Mouse (Mus musculus): ENCODE data around the gene Snx12. TPM values are rescaled to one million over a fixed set of nuclear protein-coding genes. Genes with fewer than 3 reads are reported as not detected.
A peak's percentile ranks its signal among the peaks of the same experiment; 100 is the strongest.
"Not testable (repeated sequence)": the region's sequence is repeated elsewhere in the genome, so short reads cannot be mapped to it uniquely, and the experiment has no call there.

Snx12 gene
- polyA plus RNA-seq, 1 experiment from 2014 or later: 57.3 TPM

- 97% methylated on average over 2 of the region's 2 CpGs for WGBS
These were observed 93.8 kb downstream of the Snx12 start for GRCm38 (mm10) chrX:101128559-101128958.

GRCm38 (mm10) chrX:101126977-101127376, 95.4 kb downstream of the Snx12 start:
- H3K4me1 ChIP-seq: no peaks in the 10 kb centered on the region
- H3K27me3 ChIP-seq: no peaks in the 10 kb centered on the region
- H3K27ac ChIP-seq: no peak overlapping the region
- no peaks in the 10 kb centered on the region for H3K9me3 ChIP-seq
- no peak overlapping the region for H3K9ac ChIP-seq
- H3K36me3 ChIP-seq (replicated peaks): no peaks in the 10 kb centered on the region
- no peak overlapping the region for H3K4me2 ChIP-seq
- ATAC-seq (ENCODE audit: low FRiP score): no peak
- 82% methylated on average over 2 of the region's 2 CpGs for WGBS
- no peak overlapping the region for H3K4me3 ChIP-seq (replicated peaks)

More at GRCm38 (mm10) chrX:101128559-101128958, 93.8 kb downstream of the Snx12 start:
- Histone ChIP-seq H3K9me3 (no peaks in the 10 kb centered on the region), H3K4me3 (replicated peaks) (no peak overlapping the region), H3K27me3 (no peaks in the 10 kb centered on the region), H3K27ac (no peak overlapping the region), H3K4me2 (no peak overlapping the region), H3K4me1 (no peaks in the 10 kb centered on the region), H3K9ac (no peak overlapping the region), H3K36me3 (replicated peaks) (no peaks in the 10 kb centered on the region)
- ATAC-seq (ENCODE audit: low FRiP score): no peak

- no peak for ATAC-seq (ENCODE audit: low FRiP score)
- H3K9ac ChIP-seq: no peak overlapping the region
These were observed 95.8 kb downstream of the Snx12 start for GRCm38 (mm10) chrX:101126474-101126955.

GRCm38 (mm10) chrX:101120546-101120945, 101.8 kb downstream of the Snx12 start:
- WGBS: 67% methylated on average over 1 of the region's 1 CpGs
- Histone ChIP-seq H3K4me2 (no peak overlapping the region), H3K4me3 (replicated peaks) (no peak overlapping the region), H3K36me3 (replicated peaks) (no peaks in the 10 kb centered on the region), H3K27me3 (no peaks in the 10 kb centered on the region), H3K9me3 (no peaks in the 10 kb centered on the region), H3K9ac (no peak overlapping the region), H3K4me1 (no peaks in the 10 kb centered on the region), H3K27ac (no peak overlapping the region)
- no peak for ATAC-seq (ENCODE audit: low FRiP score)

More at GRCm38 (mm10) chrX:101126474-101126955, 95.8 kb downstream of the Snx12 start:
- Histone ChIP-seq H3K27me3 (no peaks in the 10 kb centered on the region), H3K4me3 (replicated peaks) (no peak overlapping the region), H3K27ac (no peak overlapping the region), H3K4me2 (no peak overlapping the region), H3K36me3 (replicated peaks) (no peaks in the 10 kb centered on the region), H3K9me3 (no peaks in the 10 kb centered on the region), H3K4me1 (no peaks in the 10 kb centered on the region)
- 82% methylated on average over 7 of the region's 7 CpGs for WGBS

- no peak for ATAC-seq (ENCODE audit: low FRiP score)
- WGBS: 37% methylated on average over 11 of the region's 11 CpGs
- H3K36me3 ChIP-seq (replicated peaks): no peaks in the 10 kb centered on the region
- H3K9ac ChIP-seq: 0 out of 2 replicates have a peak within 1 kb of the TSS, but pooled peaks have one; percentile 2
- H3K27me3 ChIP-seq: peaks cover 28% of the 10 kb centered on the region
- H3K4me1 ChIP-seq: peaks cover 5% of the 10 kb centered on the region; the same call in 1 of the 2 replicates
- H3K4me3 ChIP-seq (replicated peaks): peak within 1 kb of the TSS; percentile 31
- H3K9me3 ChIP-seq: no peaks in the 10 kb centered on the region
- no peak within 1 kb of the TSS for H3K27ac ChIP-seq
- H3K4me2 ChIP-seq: peak within 1 kb of the TSS; percentile 59
These were observed 136.4 kb downstream of the Snx12 start, which contains the start of gene Slc7a3 for GRCm38 (mm10) chrX:101085920-101086319. Slc7a3 (minus strand) TSS chrX:101086020.

GRCm38 (mm10) chrX:101085211-101085610, 137.2 kb downstream of the Snx12 start:
- not testable (repeated sequence) for H3K36me3 ChIP-seq (replicated peaks); H3K27ac ChIP-seq; ATAC-seq (ENCODE audit: low FRiP score); H3K9ac ChIP-seq; H3K9me3 ChIP-seq; H3K4me1 ChIP-seq
- Histone ChIP-seq H3K4me2 (peak overlapping the region; percentile 59), H3K4me3 (replicated peaks) (peak overlapping the region; percentile 31), H3K27me3 (peaks cover 28% of the 10 kb centered on the region)
- 12% methylated on average over 9 of the region's 9 CpGs for WGBS

GRCm38 (mm10) chrX:101084192-101084591, 138.2 kb downstream of the Snx12 start:
- H3K4me2 ChIP-seq: no peak overlapping the region; the same call in 1 of the 2 replicates
- 32% methylated on average over 2 of the region's 2 CpGs for WGBS
- H3K9me3 ChIP-seq: no peaks in the 10 kb centered on the region
- peaks cover 28% of the 10 kb centered on the region for H3K27me3 ChIP-seq
- no peak for ATAC-seq (ENCODE audit: low FRiP score)
- H3K36me3 ChIP-seq (replicated peaks): no peaks in the 10 kb centered on the region
- no peak overlapping the region for H3K27ac ChIP-seq
- no peak overlapping the region for H3K4me3 ChIP-seq (replicated peaks)
- peaks cover 5% of the 10 kb centered on the region; the same call in 1 of the 2 replicates for H3K4me1 ChIP-seq
- no peak overlapping the region for H3K9ac ChIP-seq

GRCm38 (mm10) chrX:101065245-101065644, 157.1 kb downstream of the Snx12 start:
- WGBS: 75% methylated on average over 1 of the region's 1 CpGs
- Histone ChIP-seq H3K4me3 (replicated peaks) (no peak overlapping the region), H3K9ac (no peak overlapping the region), H3K9me3 (no peaks in the 10 kb centered on the region), H3K36me3 (replicated peaks) (no peaks in the 10 kb centered on the region), H3K27me3 (no peaks in the 10 kb centered on the region), H3K4me2 (no peak overlapping the region), H3K4me1 (no peaks in the 10 kb centered on the region), H3K27ac (no peak overlapping the region)
- ATAC-seq (ENCODE audit: low FRiP score): no peak

GRCm38 (mm10) chrX:101063503-101063902, 158.9 kb downstream of the Snx12 start:
- H3K4me3 ChIP-seq (replicated peaks): no peak overlapping the region
- no peaks in the 10 kb centered on the region for H3K27me3 ChIP-seq
- H3K9ac ChIP-seq: no peak overlapping the region
- no peak overlapping the region for H3K27ac ChIP-seq
- H3K36me3 ChIP-seq (replicated peaks): no peaks in the 10 kb centered on the region
- no peaks in the 10 kb centered on the region for H3K4me1 ChIP-seq
- WGBS: 78% methylated on average over 2 of the region's 2 CpGs
- H3K4me2 ChIP-seq: no peak overlapping the region
- H3K9me3 ChIP-seq: no peaks in the 10 kb centered on the region
- ATAC-seq (ENCODE audit: low FRiP score): no peak

GRCm38 (mm10) chrX:101059541-101059940, 162.8 kb downstream of the Snx12 start, which contains the start of gene Tex11:
Tex11 (minus strand) TSS chrX:101059667.
- Histone ChIP-seq H3K9me3 (no peaks in the 10 kb centered on the region), H3K4me1 (no peaks in the 10 kb centered on the region), H3K4me3 (replicated peaks) (no peak within 1 kb of the TSS), H3K4me2 (no peak within 1 kb of the TSS), H3K9ac (no peak within 1 kb of the TSS), H3K27me3 (no peaks in the 10 kb centered on the region), H3K27ac (no peak within 1 kb of the TSS), H3K36me3 (replicated peaks) (no peaks in the 10 kb centered on the region)
- ATAC-seq (ENCODE audit: low FRiP score): no peak
- WGBS: 88% methylated on average over 31 of the region's 31 CpGs

Other genes starting within 250 kb of the Snx12 start
- gene Tex11, start 162.9 kb downstream of the Snx12 start, polyA plus RNA-seq (2016; fragmentation: Nextera tagmentation; extraction: Ambion mirVana): not detected in 2 replicates
- 1.3 and 1.8 TPM in 2 replicates for gene Slc7a3, start 136.5 kb downstream of the Snx12 start, polyA plus RNA-seq (2016; fragmentation: Nextera tagmentation; extraction: Ambion mirVana)
- gene Foxo4, start 32.0 kb upstream of the Snx12 start, polyA plus RNA-seq (2016; fragmentation: Nextera tagmentation; extraction: Ambion mirVana): 1.3 and 1.9 TPM in 2 replicates
- not detected in 2 replicates for gene Gm614, start 41.4 kb upstream of the Snx12 start, polyA plus RNA-seq (2016; fragmentation: Nextera tagmentation; extraction: Ambion mirVana)
- 2.0 TPM in 2 replicates for gene Il2rg, start 45.7 kb upstream of the Snx12 start, polyA plus RNA-seq (2016; fragmentation: Nextera tagmentation; extraction: Ambion mirVana)
- not detected in 2 replicates for gene Gm20489, start 46.5 kb upstream of the Snx12 start, polyA plus RNA-seq (2016; fragmentation: Nextera tagmentation; extraction: Ambion mirVana)
- gene Med12, start 51.5 kb upstream of the Snx12 start, polyA plus RNA-seq (2016; fragmentation: Nextera tagmentation; extraction: Ambion mirVana): 42.0 and 43.1 TPM in 2 replicates
- gene Nlgn3, start 76.6 kb upstream of the Snx12 start, polyA plus RNA-seq (2016; fragmentation: Nextera tagmentation; extraction: Ambion mirVana): 32.2 and 36.3 TPM in 2 replicates
- not detected in 2 replicates for gene Gjb1, start 153.8 kb upstream of the Snx12 start, polyA plus RNA-seq (2016; fragmentation: Nextera tagmentation; extraction: Ambion mirVana)
- gene Zmym3, start 198.3 kb upstream of the Snx12 start, polyA plus RNA-seq (2016; fragmentation: Nextera tagmentation; extraction: Ambion mirVana): 37.5 and 37.8 TPM in 2 replicates
- gene Nono, start 206.8 kb upstream of the Snx12 start, polyA plus RNA-seq (2016; fragmentation: Nextera tagmentation; extraction: Ambion mirVana): 636 and 666 TPM in 2 replicates
- gene Itgb1bp2, start 226.5 kb upstream of the Snx12 start, polyA plus RNA-seq (2016; fragmentation: Nextera tagmentation; extraction: Ambion mirVana): 3.3 and 3.9 TPM in 2 replicates

Measured in forebrain, embryonic 12.5 days (tissue).